Mouse (Mus musculus) thymus, postnatal 25 days (tissue): ENCODE measurements at regions not wholly inside any gene's neighbourhood (a gene's known extent, or its start where the extent isn't known, plus 50 kb on each side); places are given as distances from the start of the nearest gene placed in this dataset.

Source experiments
- DNase-seq: peaks from one replicate; pipeline ENCODE4 v3.0.0; 2022

GRCm38 (mm10) chr15:25305801-25306200 lies 107.8 kb downstream of the Basp1 start:
- no peak for DNase-seq

GRCm38 (mm10) chr15:25303379-25303778 lies 110.2 kb downstream of the Basp1 start:
- peak; percentile 44 for DNase-seq

- peak; percentile 9 for DNase-seq
These were observed 110.8 kb downstream of the Basp1 start for GRCm38 (mm10) chr15:25302671-25303294.

- DNase-seq = peak; percentile 4
These were observed 111.8 kb downstream of the Basp1 start for GRCm38 (mm10) chr15:25301810-25302209.

GRCm38 (mm10) chr15:25297278-25297677 lies 116.3 kb downstream of the Basp1 start:
- no peak for DNase-seq

GRCm38 (mm10) chr15:25296714-25297113 lies 116.8 kb downstream of the Basp1 start:
- DNase-seq = no peak

- DNase-seq = no peak
These were observed 117.8 kb downstream of the Basp1 start for GRCm38 (mm10) chr15:25295753-25296152.

GRCm38 (mm10) chr15:25291231-25291691 lies 122.3 kb downstream of the Basp1 start:
- no peak for DNase-seq

GRCm38 (mm10) chr15:25287850-25288249 lies 125.7 kb downstream of the Basp1 start:
- DNase-seq = no peak

GRCm38 (mm10) chr15:25284354-25285199 lies 129.0 kb downstream of the Basp1 start:
- no peak for DNase-seq

GRCm38 (mm10) chr15:25283713-25284112 lies 129.9 kb downstream of the Basp1 start:
- DNase-seq = no peak

- no peak for DNase-seq
These were observed 131.2 kb downstream of the Basp1 start for GRCm38 (mm10) chr15:25282346-25282745.

- no peak for DNase-seq
These were observed 131.6 kb downstream of the Basp1 start for GRCm38 (mm10) chr15:25281942-25282341.

- DNase-seq = no peak
These were observed 135.0 kb downstream of the Basp1 start for GRCm38 (mm10) chr15:25278317-25279156.

GRCm38 (mm10) chr15:25276227-25276626 lies 137.3 kb downstream of the Basp1 start:
- no peak for DNase-seq

- DNase-seq = no peak
These were observed 141.7 kb downstream of the Basp1 start for GRCm38 (mm10) chr15:25271886-25272285.

GRCm38 (mm10) chr15:25270349-25270748 lies 143.2 kb downstream of the Basp1 start:
- no peak for DNase-seq

- peak; percentile 61 for DNase-seq
These were observed 144.1 kb downstream of the Basp1 start for GRCm38 (mm10) chr15:25269345-25269996.

GRCm38 (mm10) chr15:25268436-25268835 lies 145.1 kb downstream of the Basp1 start:
- no peak for DNase-seq

- no peak for DNase-seq
These were observed 146.1 kb downstream of the Basp1 start for GRCm38 (mm10) chr15:25267509-25267908.

GRCm38 (mm10) chr15:25252648-25253567 lies 160.7 kb downstream of the Basp1 start:
- no peak for DNase-seq

- DNase-seq = no peak
These were observed 167.9 kb downstream of the Basp1 start for GRCm38 (mm10) chr15:25245631-25246030.
